Mouse (Mus musculus) forebrain, embryonic 14.5 days (tissue): ENCODE measurements at regions not wholly inside any gene's neighbourhood (a gene's known extent, or its start where the extent isn't known, plus 50 kb on each side); places are given as distances from the start of the nearest gene placed in this dataset.
A peak's percentile ranks its signal among the peaks of the same experiment; 100 is the strongest.

Source experiments
- ATAC-seq: fragments of 200-750 bp; cut with Nextera tagmentation; 2 replicates; pipeline ENCODE4 v1.8.0; 2017; ENCODE audit warnings: mild to moderate bottlenecking, moderate library complexity
- DNase-seq: peaks from one replicate; pipeline ENCODE4 v3.0.0-alpha.2; 2015; ENCODE audit warnings: low spot score
- H3K27ac ChIP-seq: fragments of 300-500 bp; sonication (generic); 2 replicates; pipeline ENCODE4 v1.5.1; 2014; ENCODE audit warnings: low read depth, mild to moderate bottlenecking, control low read depth, low read length, moderate library complexity
- H3K27me3 ChIP-seq: fragments of 300-500 bp; sonication (generic); replicated peaks from 2 replicates; pipeline ENCODE4 v1.6.1; 2014; ENCODE audit warnings: low read length, control low read depth, mixed read lengths; ENCODE audit not compliant: control insufficient read depth, insufficient read depth
- H3K36me3 ChIP-seq: fragments of 300-500 bp; sonication (generic); 2 replicates; pipeline ENCODE4 v1.6.1; 2014; ENCODE audit warnings: low read length, control low read depth; ENCODE audit not compliant: control insufficient read depth, insufficient read depth
- H3K4me1 ChIP-seq: fragments of 300-500 bp; sonication (generic); 2 replicates; pipeline ENCODE4 v1.6.1; 2014; ENCODE audit warnings: antibody characterized with exemption, low read length, control low read depth; ENCODE audit not compliant: control insufficient read depth, insufficient read depth
- H3K4me2 ChIP-seq: fragments of 300-500 bp; sonication (generic); 2 replicates; pipeline ENCODE4 v1.6.1; 2014; ENCODE audit warnings: mild to moderate bottlenecking, control low read depth, low read length
- H3K4me3 ChIP-seq: fragments of 300-500 bp; sonication (generic); 2 replicates; pipeline ENCODE4 v1.5.1; 2014; ENCODE audit warnings: low read depth, low read length, control low read depth
- H3K9ac ChIP-seq: fragments of 300-500 bp; sonication (generic); 2 replicates; pipeline ENCODE4 v1.6.1; 2014; ENCODE audit warnings: mild to moderate bottlenecking, low read length, control low read depth, moderate library complexity
- H3K9me3 ChIP-seq: fragments of 300-500 bp; sonication (generic); replicated peaks from 2 replicates; pipeline ENCODE4 v1.6.1; 2016; ENCODE audit warnings: low read length, control low read depth, mixed read lengths; ENCODE audit not compliant: control insufficient read depth
- WGBS: fragments of 180-500 bp; shearing (Covaris S2); extraction: QIAGEN DNeasy Blood & Tissue Kit; methylation state at CpG from one replicate; pipeline ENCODE4 v1.1.7; 2014; 5-methylcytosine and 5-hydroxymethylcytosine counted together

DNA sequence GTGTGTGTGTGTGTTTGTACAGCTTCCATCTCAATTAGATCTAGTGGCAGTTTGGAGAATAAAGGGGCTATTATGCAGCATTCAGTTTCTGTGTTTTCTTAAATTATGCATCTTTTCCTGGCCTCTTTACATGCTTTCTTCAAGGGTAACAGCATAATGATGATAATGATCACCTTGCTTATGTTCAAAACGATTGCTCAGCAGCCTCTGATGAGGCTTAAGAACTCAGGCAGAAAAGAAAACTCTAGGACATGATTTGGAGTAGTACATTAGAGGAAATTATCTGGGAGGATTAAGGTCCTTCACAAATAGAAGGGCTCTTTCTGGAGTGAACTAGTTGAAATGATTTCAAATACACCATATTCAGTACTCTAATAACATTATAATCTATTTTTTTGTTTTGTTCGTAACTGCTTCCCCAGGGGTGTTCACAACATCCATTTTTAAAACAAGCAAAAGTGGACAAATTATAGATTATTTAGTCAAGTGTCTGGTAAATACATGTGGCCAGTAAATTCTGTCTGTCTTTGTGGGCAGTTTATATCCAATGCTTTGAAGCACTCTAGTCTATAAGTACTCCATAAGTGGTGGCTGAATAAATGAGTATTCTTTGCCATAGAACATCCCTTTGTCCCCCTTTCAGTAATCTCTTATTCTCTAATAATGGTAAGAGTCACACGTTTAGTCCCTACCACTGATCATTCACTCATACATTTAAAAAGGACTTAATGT, 526.9 kb upstream of the Kif18a start:
- H3K4me3 ChIP-seq: no peak overlapping the region
- H3K4me1 ChIP-seq: no peaks in the 10 kb centered on the region
- no peak overlapping the region for H3K4me2 ChIP-seq
- DNase-seq (peak; percentile 67), ATAC-seq (peak; percentile 81)
- no peak overlapping the region for H3K27ac ChIP-seq
- no peaks in the 10 kb centered on the region for H3K27me3 ChIP-seq
- no peak overlapping the region for H3K9ac ChIP-seq
- no peaks in the 10 kb centered on the region for H3K9me3 ChIP-seq
- WGBS: 42% methylated on average over 3 of the region's 3 CpGs
- no peaks in the 10 kb centered on the region for H3K36me3 ChIP-seq

DNA sequence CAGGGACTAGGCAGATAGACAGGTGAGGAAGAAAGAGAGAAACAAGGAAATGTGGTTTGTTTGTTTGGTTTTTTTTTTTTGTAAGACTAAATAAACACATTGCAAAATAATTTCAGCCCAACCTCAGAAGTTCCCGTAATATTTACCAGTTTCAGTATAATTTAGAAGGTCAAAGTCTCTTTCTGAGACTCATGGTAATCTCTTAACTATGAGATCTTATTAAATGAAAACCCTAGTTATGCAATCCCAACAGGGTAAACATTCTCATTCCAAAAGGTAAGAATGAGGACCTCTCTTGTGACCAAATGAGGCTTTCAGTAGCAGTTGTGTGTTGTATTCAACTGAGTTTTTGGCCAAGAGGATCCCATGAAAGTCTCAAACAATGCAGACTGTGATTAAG, 524.7 kb upstream of the Kif18a start:
- Histone ChIP-seq H3K27me3 (no peaks in the 10 kb centered on the region), H3K4me1 (no peaks in the 10 kb centered on the region), H3K27ac (no peak overlapping the region), H3K4me3 (no peak overlapping the region), H3K36me3 (no peaks in the 10 kb centered on the region), H3K4me2 (no peak overlapping the region), H3K9ac (no peak overlapping the region), H3K9me3 (no peaks in the 10 kb centered on the region)
- ATAC-seq: no peak
- DNase-seq: no peak
- WGBS: 82% methylated on average over 1 of the region's 1 CpGs

DNA sequence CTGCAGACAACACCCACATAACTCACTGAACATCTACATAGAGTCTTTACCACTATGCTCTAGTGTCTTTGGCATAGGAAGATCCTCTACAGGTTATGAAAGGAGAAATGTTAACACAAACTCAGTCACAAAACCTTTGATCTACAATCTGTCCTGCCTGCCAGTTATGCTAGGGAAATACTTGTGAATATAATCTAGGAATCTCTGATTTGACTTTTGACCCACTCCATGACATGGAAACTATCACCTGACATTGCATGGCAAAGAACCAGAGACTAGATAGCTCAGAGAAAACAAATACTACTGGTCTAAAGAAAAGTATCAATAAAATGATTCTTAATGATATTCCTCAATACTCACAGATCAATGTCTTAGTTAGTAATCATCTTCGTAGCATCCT, 524.3 kb upstream of the Kif18a start:
- Histone ChIP-seq H3K27me3 (no peaks in the 10 kb centered on the region), H3K4me3 (no peak overlapping the region), H3K9ac (no peak overlapping the region), H3K4me2 (no peak overlapping the region), H3K36me3 (no peaks in the 10 kb centered on the region), H3K9me3 (no peaks in the 10 kb centered on the region), H3K27ac (no peak overlapping the region), H3K4me1 (no peaks in the 10 kb centered on the region)
- DNase-seq (no peak), ATAC-seq (no peak)
- WGBS: 90% methylated on average over 1 of the region's 1 CpGs

DNA sequence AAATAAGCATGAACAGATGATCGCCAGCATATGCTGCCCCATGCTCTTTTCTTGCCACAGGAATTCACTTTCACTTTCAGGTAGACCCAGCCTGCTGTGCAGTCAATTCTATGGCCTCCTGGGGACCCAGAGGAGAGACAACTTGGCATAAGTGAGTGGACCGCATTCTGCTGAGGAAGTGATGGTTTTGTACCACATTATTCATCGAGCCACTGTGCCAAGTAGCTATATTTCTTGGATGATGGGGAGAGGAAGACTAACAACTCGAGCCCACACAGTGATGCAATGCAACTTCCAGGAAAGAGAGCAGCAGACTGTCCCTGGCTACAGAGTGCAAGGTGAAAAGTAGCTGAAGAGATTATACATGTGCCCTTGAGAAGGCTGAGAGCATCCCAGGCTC, 515.8 kb upstream of the Kif18a start:
- Histone ChIP-seq H3K4me2 (no peak overlapping the region), H3K4me1 (no peaks in the 10 kb centered on the region), H3K9ac (no peak overlapping the region), H3K9me3 (no peaks in the 10 kb centered on the region), H3K36me3 (no peaks in the 10 kb centered on the region), H3K27me3 (no peaks in the 10 kb centered on the region), H3K27ac (no peak overlapping the region), H3K4me3 (no peak overlapping the region)
- no peak for DNase-seq
- 81% methylated on average over 4 of the region's 4 CpGs for WGBS
- no peak for ATAC-seq

DNA sequence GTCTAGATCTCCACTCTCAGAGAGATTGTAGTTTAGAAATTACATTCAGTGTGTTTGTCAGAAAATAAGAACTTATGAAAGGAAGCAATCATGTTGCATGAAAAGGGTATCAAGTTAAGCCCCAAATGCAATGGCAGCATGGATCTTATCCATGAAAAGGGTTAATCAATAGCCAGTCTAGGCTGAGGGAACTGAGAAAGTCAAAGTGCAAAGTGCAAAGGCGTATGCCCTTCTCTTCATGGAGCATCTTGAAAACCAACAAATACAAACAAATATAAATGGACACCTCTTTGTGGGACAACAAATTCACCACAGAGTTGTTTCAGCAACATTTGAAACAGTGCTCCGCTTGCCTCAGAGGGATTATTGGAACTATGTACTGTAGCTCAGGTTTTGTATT, 514.1 kb upstream of the Kif18a start:
- 86% methylated on average over 2 of the region's 2 CpGs for WGBS
- no peak overlapping the region for H3K27ac ChIP-seq
- no peaks in the 10 kb centered on the region for H3K27me3 ChIP-seq
- H3K9ac ChIP-seq: no peak overlapping the region
- no peak for DNase-seq
- no peak overlapping the region for H3K4me2 ChIP-seq
- ATAC-seq: no peak
- H3K9me3 ChIP-seq: no peaks in the 10 kb centered on the region
- no peak overlapping the region for H3K4me3 ChIP-seq
- no peaks in the 10 kb centered on the region for H3K4me1 ChIP-seq
- H3K36me3 ChIP-seq: no peaks in the 10 kb centered on the region

- H3K4me2 ChIP-seq: no peak overlapping the region
- ATAC-seq: no peak
- no peaks in the 10 kb centered on the region for H3K36me3 ChIP-seq
- WGBS: 94% methylated on average over 1 of the region's 1 CpGs
- no peak for DNase-seq
- H3K4me3 ChIP-seq: no peak overlapping the region
- H3K9ac ChIP-seq: no peak overlapping the region
- H3K9me3 ChIP-seq: no peaks in the 10 kb centered on the region
- no peak overlapping the region for H3K27ac ChIP-seq
- no peaks in the 10 kb centered on the region for H3K4me1 ChIP-seq
- no peaks in the 10 kb centered on the region for H3K27me3 ChIP-seq
Observed at GRCm38 (mm10) chr2:108770383-108770782, 510.2 kb upstream of the Kif18a start.

- Histone ChIP-seq H3K9me3 (no peaks in the 10 kb centered on the region), H3K36me3 (no peaks in the 10 kb centered on the region), H3K4me2 (no peak overlapping the region), H3K4me1 (no peaks in the 10 kb centered on the region), H3K27me3 (no peaks in the 10 kb centered on the region), H3K4me3 (no peak overlapping the region), H3K27ac (no peak overlapping the region), H3K9ac (no peak overlapping the region)
- DNase-seq (no peak), ATAC-seq (no peak)
Observed at GRCm38 (mm10) chr2:108783457-108783856, 497.1 kb upstream of the Kif18a start.

DNA sequence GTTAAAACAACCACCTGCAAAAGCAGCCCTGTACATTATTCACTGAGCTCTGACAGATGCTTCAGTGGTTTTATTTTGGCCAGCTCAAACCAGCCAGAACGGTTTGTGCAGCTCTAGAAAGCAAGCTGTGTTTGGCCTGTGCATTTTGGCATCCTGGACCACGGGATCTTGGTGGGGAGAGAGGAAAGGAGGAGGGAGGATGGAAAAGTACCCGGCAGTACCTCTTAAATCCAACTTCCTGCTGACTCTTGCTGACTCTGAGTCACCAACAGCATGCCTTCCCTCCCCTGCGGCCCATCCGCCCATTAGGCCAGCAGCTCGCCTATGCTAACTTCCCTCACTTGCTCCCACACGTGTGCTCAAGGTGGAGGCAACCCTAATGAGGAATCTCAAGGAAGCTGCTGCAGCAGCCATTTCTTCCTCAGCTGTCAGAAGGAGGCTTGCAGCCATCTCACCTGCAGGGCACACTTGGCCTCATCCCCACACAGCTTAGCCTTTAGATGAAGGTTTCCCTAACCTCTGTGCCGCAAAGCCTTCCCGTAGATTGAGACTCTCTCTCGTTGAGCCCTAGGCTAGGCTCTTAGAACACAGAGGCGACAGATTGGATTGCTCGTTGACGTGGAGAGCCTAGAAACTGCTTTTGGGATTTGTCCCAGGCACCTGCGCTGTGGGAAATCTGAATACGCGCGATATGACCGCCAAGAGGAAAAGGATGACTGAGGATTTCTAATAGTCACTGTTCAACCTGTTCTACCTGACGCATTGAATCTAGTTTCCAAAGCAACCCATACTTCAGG, 495.2 kb upstream of the Kif18a start:
- no peak overlapping the region for H3K9ac ChIP-seq
- H3K27me3 ChIP-seq: no peaks in the 10 kb centered on the region
- no peak overlapping the region for H3K4me3 ChIP-seq
- H3K4me2 ChIP-seq: no peak overlapping the region
- no peak for ATAC-seq
- no peak for DNase-seq
- no peaks in the 10 kb centered on the region for H3K36me3 ChIP-seq
- WGBS: 87% methylated on average over 19 of the region's 19 CpGs
- no peaks in the 10 kb centered on the region for H3K9me3 ChIP-seq
- H3K27ac ChIP-seq: no peak overlapping the region
- H3K4me1 ChIP-seq: no peaks in the 10 kb centered on the region

DNA sequence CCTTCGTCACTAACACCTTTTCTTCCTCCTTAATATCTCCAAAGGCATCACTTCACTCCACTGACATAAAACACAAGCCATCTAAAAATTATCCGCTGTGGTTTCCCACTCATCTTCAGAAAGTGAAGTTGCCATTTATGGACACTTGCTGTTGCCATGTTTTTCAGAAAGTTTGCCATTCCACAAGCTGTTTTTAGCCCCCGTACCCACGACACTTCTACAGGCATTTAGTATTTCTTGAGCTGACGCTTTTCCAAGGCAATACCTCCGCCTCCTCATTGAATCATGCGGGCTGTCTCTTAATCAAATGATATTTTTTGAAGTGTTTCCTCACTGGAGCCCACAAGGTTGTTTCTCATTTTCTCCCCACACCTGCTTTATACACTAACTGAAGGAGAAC, 491.4 kb upstream of the Kif18a start:
- Histone ChIP-seq H3K9me3 (no peaks in the 10 kb centered on the region), H3K27me3 (no peaks in the 10 kb centered on the region), H3K9ac (no peak overlapping the region), H3K36me3 (no peaks in the 10 kb centered on the region), H3K4me2 (no peak overlapping the region), H3K4me3 (no peak overlapping the region), H3K27ac (no peak overlapping the region), H3K4me1 (no peaks in the 10 kb centered on the region)
- WGBS: 93% methylated on average over 7 of the region's 7 CpGs
- DNase-seq (no peak), ATAC-seq (no peak)
